Mouse (Mus musculus): ENCODE measurements around the gene Relt. TPM values are rescaled to one million over a fixed set of nuclear protein-coding genes. Genes with fewer than 3 reads are reported as not detected.

Gene Relt
- polyA plus RNA-seq, 1 experiment from 2014 or later, result 2.7 TPM

DNA sequence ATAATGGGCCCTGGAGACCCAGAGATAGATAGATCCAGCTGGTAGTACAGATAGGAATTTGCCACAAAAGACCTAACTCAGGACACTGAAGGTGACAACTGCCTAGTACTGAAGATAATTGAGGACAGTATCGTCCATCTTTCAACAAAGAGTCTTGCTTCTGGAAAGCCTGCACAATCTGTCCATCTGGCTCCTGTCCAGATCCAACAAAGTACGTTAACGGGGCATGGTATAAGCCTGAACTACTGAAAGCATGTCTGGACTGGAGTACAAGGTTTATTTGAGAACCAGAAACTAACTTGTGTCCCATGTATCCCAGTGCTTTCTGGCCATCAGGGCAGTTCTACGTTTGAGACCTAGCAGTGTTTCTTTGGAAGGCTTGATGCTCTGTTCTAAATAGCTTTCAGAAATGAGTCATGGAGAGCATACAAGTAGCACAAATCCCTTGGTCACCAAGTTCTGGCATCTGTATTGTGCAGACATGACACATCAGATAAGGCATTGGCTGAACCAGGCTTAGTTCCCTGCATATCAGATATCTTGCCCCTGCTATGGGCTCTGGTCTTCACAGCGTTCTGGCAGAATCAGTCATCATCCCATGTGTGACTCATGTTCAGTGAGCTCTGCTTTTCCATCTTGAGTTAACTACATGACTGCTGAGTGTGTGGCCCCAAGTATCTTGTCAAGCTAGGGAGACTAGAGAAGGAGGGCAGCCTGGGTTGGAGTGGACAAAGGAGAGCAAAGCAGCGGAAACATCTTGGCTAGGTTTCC lies 23.4 kb downstream of the Relt start:
- no peaks in the 10 kb centered on the region for H3K27me3 ChIP-seq (ENCODE audit: control insufficient read depth, insufficient read depth, low read length)
- WGBS, result 94% methylated on average over 6 of the region's 6 CpGs
- no peak overlapping the region for H3K27ac ChIP-seq (ENCODE audit: low read depth, low read length)
- no peak for DNase-seq (ENCODE audit: low spot score)
- no peak overlapping the region for H3K9ac ChIP-seq (ENCODE audit: low read length)
- H3K4me2 ChIP-seq (ENCODE audit: low read depth, low read length, severe bottlenecking), result no peak overlapping the region
- H3K9me3 ChIP-seq (ENCODE audit: control insufficient read depth, low read length), result no peaks in the 10 kb centered on the region
- ATAC-seq (replicated peaks; ENCODE audit: low FRiP score), result no peak
- 0 out of 2 replicates have a peak, but pooled peaks cover 1% of the 10 kb centered on the region for H3K4me1 ChIP-seq (replicated peaks; ENCODE audit: control insufficient read depth, insufficient read depth, low read length)
- H3K36me3 ChIP-seq (ENCODE audit: control insufficient read depth, insufficient read depth, low read length), result peaks cover 2% of the 10 kb centered on the region; the same call in 1 of the 2 replicates
- H3K4me3 ChIP-seq (ENCODE audit: low read depth, low read length), result no peak overlapping the region

- no peak for DNase-seq (ENCODE audit: low spot score)
- Histone ChIP-seq H3K9ac (ENCODE audit: low read length) (no peak overlapping the region), H3K9me3 (ENCODE audit: control insufficient read depth, low read length) (no peaks in the 10 kb centered on the region), H3K36me3 (ENCODE audit: control insufficient read depth, insufficient read depth, low read length) (peaks cover 2% of the 10 kb centered on the region; the same call in 1 of the 2 replicates), H3K4me1 (replicated peaks; ENCODE audit: control insufficient read depth, insufficient read depth, low read length) (0 out of 2 replicates have a peak, but pooled peaks cover 1% of the 10 kb centered on the region), H3K4me2 (ENCODE audit: low read depth, low read length, severe bottlenecking) (no peak overlapping the region), H3K4me3 (ENCODE audit: low read depth, low read length) (no peak overlapping the region), H3K27ac (ENCODE audit: low read depth, low read length) (no peak overlapping the region), H3K27me3 (ENCODE audit: control insufficient read depth, insufficient read depth, low read length) (no peaks in the 10 kb centered on the region)
- 77% methylated on average over 1 of the region's 1 CpGs for WGBS
- no peak for ATAC-seq (replicated peaks; ENCODE audit: low FRiP score)
Measured at GRCm38 (mm10) chr7:100837701-100838100, 25.5 kb downstream of the Relt start.

DNA sequence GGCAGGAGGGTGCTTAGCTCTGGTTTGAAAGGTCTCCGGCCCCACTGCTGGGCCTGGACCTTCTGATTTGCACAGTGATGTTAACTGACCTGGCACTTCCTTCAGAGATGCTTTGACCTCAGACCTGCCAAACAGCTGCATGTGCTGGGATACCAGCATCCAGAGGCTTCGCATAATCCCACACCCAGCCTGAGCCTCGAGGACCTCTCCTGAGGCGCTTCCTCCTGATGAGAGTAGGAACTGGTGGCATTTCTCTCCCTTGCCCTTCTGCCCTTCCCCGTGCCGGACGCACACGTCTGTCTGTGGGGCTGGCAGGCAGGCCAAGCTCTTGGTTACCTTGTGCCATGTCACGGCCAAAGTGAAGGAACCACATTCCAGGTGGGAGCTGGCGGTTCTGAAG lies 26.6 kb downstream of the Relt start:
- Histone ChIP-seq H3K36me3 (ENCODE audit: control insufficient read depth, insufficient read depth, low read length) (peaks cover 2% of the 10 kb centered on the region; the same call in 1 of the 2 replicates), H3K4me1 (replicated peaks; ENCODE audit: control insufficient read depth, insufficient read depth, low read length) (0 out of 2 replicates have a peak, but pooled peaks cover 1% of the 10 kb centered on the region), H3K4me2 (ENCODE audit: low read depth, low read length, severe bottlenecking) (no peak overlapping the region), H3K27me3 (ENCODE audit: control insufficient read depth, insufficient read depth, low read length) (no peaks in the 10 kb centered on the region), H3K9me3 (ENCODE audit: control insufficient read depth, low read length) (no peaks in the 10 kb centered on the region), H3K27ac (ENCODE audit: low read depth, low read length) (no peak overlapping the region), H3K9ac (ENCODE audit: low read length) (no peak overlapping the region), H3K4me3 (ENCODE audit: low read depth, low read length) (no peak overlapping the region)
- no peak for ATAC-seq (replicated peaks; ENCODE audit: low FRiP score)
- 91% methylated on average over 10 of the region's 10 CpGs for WGBS
- DNase-seq (ENCODE audit: low spot score), result no peak

DNA sequence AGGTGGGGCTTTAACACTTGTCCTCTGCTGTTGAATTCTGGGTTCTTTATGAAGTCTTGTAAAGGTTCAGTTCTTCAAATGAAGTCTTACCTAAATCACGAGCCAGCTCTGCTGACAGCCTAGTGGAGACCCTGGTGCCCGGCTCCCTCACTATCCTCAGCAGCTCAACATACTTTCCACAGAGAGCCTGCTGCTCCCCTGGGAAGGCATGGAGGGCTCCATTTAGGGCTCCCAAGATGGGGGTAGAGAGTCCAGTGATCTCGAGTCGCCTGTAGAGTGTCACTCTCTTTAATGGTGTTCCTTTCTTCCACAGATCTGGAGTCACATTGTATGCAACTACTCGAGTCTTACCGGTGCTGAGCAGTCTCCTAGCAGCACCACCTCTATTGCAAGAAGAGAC lies 27.5 kb downstream of the Relt start:
- peaks cover 2% of the 10 kb centered on the region; the same call in 1 of the 2 replicates for H3K36me3 ChIP-seq (ENCODE audit: control insufficient read depth, insufficient read depth, low read length)
- H3K27ac ChIP-seq (ENCODE audit: low read depth, low read length), result no peak overlapping the region
- no peak for DNase-seq (ENCODE audit: low spot score)
- no peak overlapping the region for H3K4me2 ChIP-seq (ENCODE audit: low read depth, low read length, severe bottlenecking)
- 0 out of 2 replicates have a peak, but pooled peaks cover 1% of the 10 kb centered on the region for H3K4me1 ChIP-seq (replicated peaks; ENCODE audit: control insufficient read depth, insufficient read depth, low read length)
- 86% methylated on average over 6 of the region's 6 CpGs for WGBS
- ATAC-seq (replicated peaks; ENCODE audit: low FRiP score), result no peak
- no peak overlapping the region for H3K4me3 ChIP-seq (ENCODE audit: low read depth, low read length)
- no peak overlapping the region for H3K9ac ChIP-seq (ENCODE audit: low read length)
- no peaks in the 10 kb centered on the region for H3K9me3 ChIP-seq (ENCODE audit: control insufficient read depth, low read length)
- H3K27me3 ChIP-seq (ENCODE audit: control insufficient read depth, insufficient read depth, low read length), result no peaks in the 10 kb centered on the region

GRCm38 (mm10) chr7:100835168-100835567 lies 28.1 kb downstream of the Relt start:
- H3K36me3 ChIP-seq (ENCODE audit: control insufficient read depth, insufficient read depth, low read length), result peaks cover 2% of the 10 kb centered on the region; the same call in 1 of the 2 replicates
- H3K9ac ChIP-seq (ENCODE audit: low read length), result no peak overlapping the region
- no peak overlapping the region for H3K4me2 ChIP-seq (ENCODE audit: low read depth, low read length, severe bottlenecking)
- no peaks in the 10 kb centered on the region for H3K27me3 ChIP-seq (ENCODE audit: control insufficient read depth, insufficient read depth, low read length)
- H3K4me3 ChIP-seq (ENCODE audit: low read depth, low read length), result no peak overlapping the region
- H3K4me1 ChIP-seq (replicated peaks; ENCODE audit: control insufficient read depth, insufficient read depth, low read length), result 0 out of 2 replicates have a peak, but pooled peaks cover 1% of the 10 kb centered on the region
- WGBS, result 90% methylated on average over 7 of the region's 7 CpGs
- DNase-seq (ENCODE audit: low spot score) (no peak), ATAC-seq (replicated peaks; ENCODE audit: low FRiP score) (no peak)
- no peak overlapping the region for H3K27ac ChIP-seq (ENCODE audit: low read depth, low read length)
- H3K9me3 ChIP-seq (ENCODE audit: control insufficient read depth, low read length), result no peaks in the 10 kb centered on the region

DNA sequence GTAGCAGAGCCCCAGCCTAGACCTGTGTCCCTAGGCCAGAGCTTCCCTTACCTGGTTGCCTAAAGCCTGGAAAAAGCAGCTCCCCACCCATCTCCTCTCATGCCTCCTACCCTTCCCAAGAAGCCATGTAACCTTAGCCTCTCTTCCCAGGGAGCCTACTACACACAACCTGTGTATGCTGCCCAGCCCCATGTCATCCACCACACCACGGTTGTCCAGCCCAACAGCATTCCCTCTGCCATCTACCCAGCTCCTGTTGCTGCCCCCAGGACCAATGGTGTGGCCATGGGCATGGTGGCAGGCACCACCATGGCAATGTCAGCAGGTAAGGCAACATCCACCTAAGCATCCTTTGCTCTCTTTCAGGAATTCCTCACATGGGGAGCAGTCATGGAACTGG lies 29.4 kb downstream of the Relt start:
- no peak for DNase-seq (ENCODE audit: low spot score)
- WGBS, result 86% methylated on average over 1 of the region's 1 CpGs
- Histone ChIP-seq H3K4me1 (replicated peaks; ENCODE audit: control insufficient read depth, insufficient read depth, low read length) (no peaks in the 10 kb centered on the region), H3K27me3 (ENCODE audit: control insufficient read depth, insufficient read depth, low read length) (no peaks in the 10 kb centered on the region), H3K27ac (ENCODE audit: low read depth, low read length) (no peak overlapping the region), H3K36me3 (ENCODE audit: control insufficient read depth, insufficient read depth, low read length) (peaks cover 2% of the 10 kb centered on the region; the same call in 1 of the 2 replicates), H3K4me2 (ENCODE audit: low read depth, low read length, severe bottlenecking) (no peak overlapping the region), H3K9ac (ENCODE audit: low read length) (no peak overlapping the region), H3K9me3 (ENCODE audit: control insufficient read depth, low read length) (no peaks in the 10 kb centered on the region), H3K4me3 (ENCODE audit: low read depth, low read length) (no peak overlapping the region)
- no peak for ATAC-seq (replicated peaks; ENCODE audit: low FRiP score)

- Histone ChIP-seq H3K4me2 (ENCODE audit: low read depth, low read length, severe bottlenecking) (no peak overlapping the region), H3K9me3 (ENCODE audit: control insufficient read depth, low read length) (no peaks in the 10 kb centered on the region), H3K27me3 (ENCODE audit: control insufficient read depth, insufficient read depth, low read length) (no peaks in the 10 kb centered on the region), H3K9ac (ENCODE audit: low read length) (no peak overlapping the region), H3K36me3 (ENCODE audit: control insufficient read depth, insufficient read depth, low read length) (no peaks in the 10 kb centered on the region), H3K27ac (ENCODE audit: low read depth, low read length) (no peak overlapping the region), H3K4me3 (ENCODE audit: low read depth, low read length) (no peak overlapping the region), H3K4me1 (replicated peaks; ENCODE audit: control insufficient read depth, insufficient read depth, low read length) (no peaks in the 10 kb centered on the region)
- DNase-seq (ENCODE audit: low spot score), result no peak
- ATAC-seq (replicated peaks; ENCODE audit: low FRiP score), result no peak
- WGBS, result 98% methylated on average over 2 of the region's 2 CpGs
Measured at GRCm38 (mm10) chr7:100828549-100828948, 34.7 kb downstream of the Relt start.

DNA sequence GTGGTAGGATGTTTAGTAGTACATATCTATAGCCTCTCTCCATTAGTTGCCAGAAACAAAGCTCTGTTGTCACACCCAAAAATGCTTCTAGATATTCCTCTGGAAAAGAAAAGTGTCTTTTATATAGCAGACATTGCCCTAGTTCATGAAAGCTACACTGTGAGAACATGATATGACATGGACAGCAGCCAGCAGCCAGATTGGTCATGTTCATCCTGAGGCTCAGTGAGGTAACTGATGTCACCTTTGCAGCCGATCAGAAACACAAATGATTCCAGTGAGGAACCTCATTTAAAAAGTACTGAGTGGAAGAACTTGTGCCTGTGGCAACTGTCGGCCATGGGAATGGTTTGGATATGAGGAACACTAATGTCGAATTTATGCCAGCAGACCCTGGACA lies 38.6 kb downstream of the Relt start:
- Histone ChIP-seq H3K9me3 (ENCODE audit: control insufficient read depth, low read length) (no peaks in the 10 kb centered on the region), H3K36me3 (ENCODE audit: control insufficient read depth, insufficient read depth, low read length) (no peaks in the 10 kb centered on the region), H3K4me3 (ENCODE audit: low read depth, low read length) (no peak overlapping the region), H3K4me1 (replicated peaks; ENCODE audit: control insufficient read depth, insufficient read depth, low read length) (no peaks in the 10 kb centered on the region), H3K27me3 (ENCODE audit: control insufficient read depth, insufficient read depth, low read length) (no peaks in the 10 kb centered on the region), H3K27ac (ENCODE audit: low read depth, low read length) (no peak overlapping the region), H3K9ac (ENCODE audit: low read length) (no peak overlapping the region), H3K4me2 (ENCODE audit: low read depth, low read length, severe bottlenecking) (no peak overlapping the region)
- no peak for DNase-seq (ENCODE audit: low spot score)
- 96% methylated on average over 3 of the region's 3 CpGs for WGBS
- ATAC-seq (replicated peaks; ENCODE audit: low FRiP score), result no peak
